Mouse (Mus musculus) erythroblast, embryonic 14.5 days (primary cell): Measurements from ENCODE around the gene Misp. TPM values are rescaled to one million over a fixed set of nuclear protein-coding genes. Genes with fewer than 3 reads are reported as not detected.

Experiments
- H3K27me3 ChIP-seq: 2 replicates; pipeline ENCODE4 v1.6.1; 2012; ENCODE audit warnings: inconsistent platforms; ENCODE audit not compliant: control insufficient read depth
- H3K36me3 ChIP-seq: 2 replicates; pipeline ENCODE4 v1.6.1; 2012; ENCODE audit warnings: mild to moderate bottlenecking, inconsistent platforms; ENCODE audit not compliant: control insufficient read depth
- H3K4me1 ChIP-seq: 2 replicates; pipeline ENCODE4 v1.6.1; 2012; ENCODE audit warnings: inconsistent platforms; ENCODE audit not compliant: control insufficient read depth
- H3K4me3 ChIP-seq: replicated peaks from 2 replicates; pipeline ENCODE3; 2012; ENCODE audit warnings: moderate library complexity, mild to moderate bottlenecking, inconsistent platforms
- H3K9me3 ChIP-seq: 2 replicates; pipeline ENCODE4 v1.6.1; 2012; ENCODE audit warnings: low read length, inconsistent platforms, mixed read lengths; ENCODE audit not compliant: control insufficient read depth
- GATA1 ChIP-seq: IDR thresholded peaks from 2 replicates; pipeline ENCODE4 v1.6.1; 2012; ENCODE audit warnings: low read length, inconsistent platforms, mixed read lengths
- TAL1 ChIP-seq: IDR thresholded peaks from 3 replicates; pipeline ENCODE4 v1.6.1; 2012; ENCODE audit warnings: low read length, inconsistent platforms, mixed read lengths
- polyA plus RNA-seq: library from polyadenylated mRNA; stranded (reverse); fragments of >175 nt; gene quantifications from 2 replicates; pipeline ENCODE4 v1.2.3, GENCODE M21; 2012

Misp gene
- polyA plus RNA-seq, 1 experiment: not detected

GRCm38 (mm10) chr10:79842322-79842721 lies 21.5 kb downstream of the Misp start:
- TF ChIP-seq GATA1 (no peak), TAL1 (no peak)
- Histone ChIP-seq H3K27me3 (peaks cover 13% of the 10 kb centered on the region), H3K9me3 (no peaks in the 10 kb centered on the region), H3K4me1 (peaks cover 8% of the 10 kb centered on the region), H3K36me3 (no peaks in the 10 kb centered on the region), H3K4me3 (no peak overlapping the region)

GRCm38 (mm10) chr10:79843476-79843875 lies 22.7 kb downstream of the Misp start:
- no peaks in the 10 kb centered on the region for H3K9me3 ChIP-seq
- H3K4me1 ChIP-seq: peaks cover 8% of the 10 kb centered on the region
- H3K36me3 ChIP-seq: no peaks in the 10 kb centered on the region
- no peak for TF ChIP-seq GATA1
- no peak for TF ChIP-seq TAL1
- H3K27me3 ChIP-seq: peaks cover 13% of the 10 kb centered on the region
- H3K4me3 ChIP-seq: no peak overlapping the region

GRCm38 (mm10) chr10:79846553-79846952 lies 25.8 kb downstream of the Misp start:
- Histone ChIP-seq H3K4me3 (no peak overlapping the region), H3K27me3 (no peaks in the 10 kb centered on the region), H3K4me1 (peaks cover 15% of the 10 kb centered on the region), H3K36me3 (no peaks in the 10 kb centered on the region), H3K9me3 (no peaks in the 10 kb centered on the region)
- TF ChIP-seq GATA1: no peak
- no peak for TF ChIP-seq TAL1

- no peak for TF ChIP-seq TAL1
- TF ChIP-seq GATA1: no peak
- H3K27me3 ChIP-seq: no peaks in the 10 kb centered on the region
- no peaks in the 10 kb centered on the region for H3K9me3 ChIP-seq
- H3K4me1 ChIP-seq: peaks cover 40% of the 10 kb centered on the region
- no peak overlapping the region for H3K4me3 ChIP-seq
- H3K36me3 ChIP-seq: no peaks in the 10 kb centered on the region
These were observed 29.3 kb downstream of the Misp start for GRCm38 (mm10) chr10:79849941-79850628.

GRCm38 (mm10) chr10:79851653-79852052 lies 30.9 kb downstream of the Misp start:
- TF ChIP-seq GATA1: no peak
- no peak for TF ChIP-seq TAL1
- peaks cover 9% of the 10 kb centered on the region for H3K36me3 ChIP-seq
- H3K9me3 ChIP-seq: no peaks in the 10 kb centered on the region
- peaks cover 54% of the 10 kb centered on the region for H3K4me1 ChIP-seq
- H3K27me3 ChIP-seq: no peaks in the 10 kb centered on the region
- no peak overlapping the region for H3K4me3 ChIP-seq

- Histone ChIP-seq H3K4me3 (peak overlapping the region; percentile 82), H3K27me3 (no peaks in the 10 kb centered on the region), H3K36me3 (peaks cover 15% of the 10 kb centered on the region), H3K4me1 (peaks cover 60% of the 10 kb centered on the region), H3K9me3 (no peaks in the 10 kb centered on the region)
- no peak for TF ChIP-seq GATA1
- no peak for TF ChIP-seq TAL1
These were observed 31.5 kb downstream of the Misp start for GRCm38 (mm10) chr10:79852107-79852789.

GRCm38 (mm10) chr10:79852827-79853226 lies 32.0 kb downstream of the Misp start:
- peak overlapping the region; percentile 82 for H3K4me3 ChIP-seq
- H3K27me3 ChIP-seq: no peaks in the 10 kb centered on the region
- H3K9me3 ChIP-seq: no peaks in the 10 kb centered on the region
- no peak for TF ChIP-seq GATA1
- TF ChIP-seq TAL1: no peak
- H3K4me1 ChIP-seq: peaks cover 65% of the 10 kb centered on the region
- peaks cover 21% of the 10 kb centered on the region for H3K36me3 ChIP-seq

- peaks cover 71% of the 10 kb centered on the region for H3K4me1 ChIP-seq
- H3K9me3 ChIP-seq: no peaks in the 10 kb centered on the region
- H3K4me3 ChIP-seq: peak overlapping the region; percentile 82
- peaks cover 27% of the 10 kb centered on the region for H3K36me3 ChIP-seq
- no peak for TF ChIP-seq GATA1
- TF ChIP-seq TAL1: no peak
- H3K27me3 ChIP-seq: no peaks in the 10 kb centered on the region
These were observed 32.6 kb downstream of the Misp start for GRCm38 (mm10) chr10:79853392-79853791.
